Mouse (Mus musculus): ENCODE measurements around the gene Runx2. TPM values are rescaled to one million over a fixed set of nuclear protein-coding genes. Genes with fewer than 3 reads are reported as not detected.
A peak's percentile ranks its signal among the peaks of the same experiment; 100 is the strongest.

Gene Runx2
- polyA plus RNA-seq, 1 experiment = 1.7 TPM

DNA sequence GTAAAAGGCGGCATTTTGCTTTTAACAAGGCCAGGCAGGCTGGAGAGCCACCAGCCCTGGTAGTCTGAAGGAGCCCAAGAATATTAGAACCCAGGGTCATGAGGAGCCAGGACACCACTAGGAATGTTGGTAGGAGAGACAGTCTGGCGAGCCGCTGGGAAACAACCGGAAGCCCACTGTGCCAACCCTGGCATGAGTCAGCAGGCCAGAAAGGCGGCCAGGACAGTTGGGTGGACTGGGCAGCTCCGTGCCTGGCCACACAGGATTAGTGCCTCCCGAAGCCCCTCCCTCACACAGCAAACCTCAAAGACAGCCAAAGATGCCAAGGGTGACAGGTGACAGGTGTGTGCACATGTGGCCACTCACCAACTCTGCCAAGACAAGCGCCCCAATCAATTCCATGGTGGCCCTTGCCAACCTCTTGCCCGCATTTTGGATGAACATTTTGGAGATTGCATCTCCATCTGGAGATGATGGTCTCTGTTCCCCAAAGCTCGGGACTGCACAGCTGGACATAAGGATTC lies 309.7 kb downstream of the Runx2 start:
- H3K27ac ChIP-seq (ENCODE audit: insufficient read depth, low read depth, low read length) = no peak overlapping the region
- TF ChIP-seq POLR2A (IDR thresholded peaks at IDR 0.05; ENCODE audit: low read depth, low read length) = no peak
- TF ChIP-seq CTCF (conservative IDR thresholded peaks at IDR 0.05; ENCODE audit: insufficient read depth, insufficient read length, low read depth, low read length) = no peak
- H3K36me3 ChIP-seq (ENCODE audit: control insufficient read depth, insufficient read depth, low read length) = no peaks in the 10 kb centered on the region
- DNase-seq = no peak
- WGBS = 90% methylated on average over 10 of the region's 10 CpGs
- H3K4me3 ChIP-seq (ENCODE audit: insufficient read depth, low read depth, low read length) = no peak overlapping the region
- no peaks in the 10 kb centered on the region for H3K4me1 ChIP-seq (ENCODE audit: control insufficient read depth, insufficient read depth, low read length)
- no peaks in the 10 kb centered on the region for H3K27me3 ChIP-seq (replicated peaks; ENCODE audit: control insufficient read depth, insufficient read depth, low read length)

- Histone ChIP-seq H3K36me3 (ENCODE audit: control insufficient read depth, insufficient read depth, low read length) (no peaks in the 10 kb centered on the region), H3K27me3 (replicated peaks; ENCODE audit: control insufficient read depth, insufficient read depth, low read length) (no peaks in the 10 kb centered on the region), H3K27ac (ENCODE audit: insufficient read depth, low read depth, low read length) (no peak overlapping the region), H3K4me1 (ENCODE audit: control insufficient read depth, insufficient read depth, low read length) (no peaks in the 10 kb centered on the region), H3K4me3 (ENCODE audit: insufficient read depth, low read depth, low read length) (no peak overlapping the region)
- TF ChIP-seq POLR2A (IDR thresholded peaks at IDR 0.05; ENCODE audit: low read depth, low read length) (no peak), CTCF (conservative IDR thresholded peaks at IDR 0.05; ENCODE audit: insufficient read depth, insufficient read length, low read depth, low read length) (no peak)
- 89% methylated on average over 5 of the region's 5 CpGs for WGBS
- no peak for DNase-seq
These were observed 312.4 kb downstream of the Runx2 start for GRCm38 (mm10) chr17:44502176-44502575.

DNA sequence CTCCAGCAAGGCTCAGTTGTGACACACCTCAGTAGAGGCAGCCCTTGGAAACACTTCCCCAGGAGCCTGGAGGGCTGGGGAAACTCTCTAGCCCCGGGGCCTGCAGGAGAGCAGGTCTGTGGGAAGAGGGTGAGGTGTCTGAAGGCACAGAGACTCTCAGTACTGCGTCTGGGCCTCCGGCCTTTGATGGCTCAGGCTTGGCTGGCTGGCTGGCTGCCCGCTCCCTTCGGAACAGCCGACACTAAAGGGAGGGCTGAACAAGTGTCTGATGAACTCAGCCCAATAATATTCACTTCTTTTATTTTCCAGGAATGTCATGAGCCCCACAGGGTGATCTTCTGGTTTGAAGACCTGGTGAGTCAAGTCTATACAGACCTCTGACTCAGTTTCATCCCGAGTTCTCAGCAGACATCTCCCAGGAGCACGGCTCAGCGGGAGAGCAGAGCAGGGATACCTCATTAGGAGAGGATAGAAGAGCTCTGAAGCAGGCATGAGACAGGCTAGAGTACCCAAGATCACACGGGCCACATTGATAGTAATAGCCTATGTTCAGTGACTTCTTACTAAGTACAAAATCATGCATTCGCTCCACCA lies 314.2 kb downstream of the Runx2 start:
- no peaks in the 10 kb centered on the region for H3K36me3 ChIP-seq (ENCODE audit: control insufficient read depth, insufficient read depth, low read length)
- peak; percentile 14 for DNase-seq
- 76% methylated on average over 11 of the region's 11 CpGs for WGBS
- no peaks in the 10 kb centered on the region for H3K4me1 ChIP-seq (ENCODE audit: control insufficient read depth, insufficient read depth, low read length)
- H3K27me3 ChIP-seq (replicated peaks; ENCODE audit: control insufficient read depth, insufficient read depth, low read length) = no peaks in the 10 kb centered on the region
- H3K27ac ChIP-seq (ENCODE audit: insufficient read depth, low read depth, low read length) = no peak overlapping the region
- no peak overlapping the region for H3K4me3 ChIP-seq (ENCODE audit: insufficient read depth, low read depth, low read length)
- TF ChIP-seq CTCF (conservative IDR thresholded peaks at IDR 0.05; ENCODE audit: insufficient read depth, insufficient read length, low read depth, low read length) (no peak), POLR2A (IDR thresholded peaks at IDR 0.05; ENCODE audit: low read depth, low read length) (no peak)

GRCm38 (mm10) chr17:44490164-44490794 lies 324.3 kb downstream of the Runx2 start:
- peak; percentile 70 for DNase-seq
- Histone ChIP-seq H3K27ac (ENCODE audit: insufficient read depth, low read depth, low read length) (no peak overlapping the region), H3K27me3 (replicated peaks; ENCODE audit: control insufficient read depth, insufficient read depth, low read length) (no peaks in the 10 kb centered on the region), H3K4me3 (ENCODE audit: insufficient read depth, low read depth, low read length) (no peak overlapping the region), H3K36me3 (ENCODE audit: control insufficient read depth, insufficient read depth, low read length) (no peaks in the 10 kb centered on the region), H3K4me1 (ENCODE audit: control insufficient read depth, insufficient read depth, low read length) (no peaks in the 10 kb centered on the region)
- TF ChIP-seq POLR2A (IDR thresholded peaks at IDR 0.05; ENCODE audit: low read depth, low read length) (no peak), CTCF (conservative IDR thresholded peaks at IDR 0.05; ENCODE audit: insufficient read depth, insufficient read length, low read depth, low read length) (no peak)
- 21% methylated on average over 11 of the region's 11 CpGs for WGBS

DNA sequence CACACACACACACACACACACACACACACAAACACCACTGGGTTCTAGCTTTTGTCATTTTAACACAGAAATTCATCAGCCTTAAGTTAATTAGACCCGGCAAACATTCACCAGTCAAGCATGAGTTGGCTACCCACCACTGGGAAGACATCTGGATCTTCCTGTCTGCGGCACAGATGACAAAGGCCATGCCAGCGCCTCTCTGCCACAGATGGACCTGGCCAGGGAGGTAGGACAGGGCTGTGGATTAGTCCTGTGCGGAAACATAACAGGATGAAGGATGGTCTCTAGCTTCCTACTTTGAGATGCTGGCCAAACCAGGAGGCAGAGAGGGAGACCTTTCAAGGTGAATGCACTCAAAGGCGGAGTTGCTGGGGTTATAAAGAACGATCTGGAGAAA lies 325.3 kb downstream of the Runx2 start:
- no peaks in the 10 kb centered on the region for H3K4me1 ChIP-seq (ENCODE audit: control insufficient read depth, insufficient read depth, low read length)
- no peak for DNase-seq
- H3K27ac ChIP-seq (ENCODE audit: insufficient read depth, low read depth, low read length) = no peak overlapping the region
- H3K36me3 ChIP-seq (ENCODE audit: control insufficient read depth, insufficient read depth, low read length) = no peaks in the 10 kb centered on the region
- 59% methylated on average over 6 of the region's 6 CpGs for WGBS
- no peaks in the 10 kb centered on the region for H3K27me3 ChIP-seq (replicated peaks; ENCODE audit: control insufficient read depth, insufficient read depth, low read length)
- no peak overlapping the region for H3K4me3 ChIP-seq (ENCODE audit: insufficient read depth, low read depth, low read length)
- TF ChIP-seq CTCF (conservative IDR thresholded peaks at IDR 0.05; ENCODE audit: insufficient read depth, insufficient read length, low read depth, low read length) (no peak), POLR2A (IDR thresholded peaks at IDR 0.05; ENCODE audit: low read depth, low read length) (no peak)

- no peaks in the 10 kb centered on the region for H3K27me3 ChIP-seq (replicated peaks; ENCODE audit: control insufficient read depth, insufficient read depth, low read length)
- no peak overlapping the region for H3K27ac ChIP-seq (ENCODE audit: insufficient read depth, low read depth, low read length)
- no peak overlapping the region for H3K4me3 ChIP-seq (ENCODE audit: insufficient read depth, low read depth, low read length)
- H3K36me3 ChIP-seq (ENCODE audit: control insufficient read depth, insufficient read depth, low read length) = no peaks in the 10 kb centered on the region
- 86% methylated on average over 10 of the region's 10 CpGs for WGBS
- no peak for DNase-seq
- TF ChIP-seq POLR2A (IDR thresholded peaks at IDR 0.05; ENCODE audit: low read depth, low read length) (no peak), CTCF (conservative IDR thresholded peaks at IDR 0.05; ENCODE audit: insufficient read depth, insufficient read length, low read depth, low read length) (no peak)
- H3K4me1 ChIP-seq (ENCODE audit: control insufficient read depth, insufficient read depth, low read length) = no peaks in the 10 kb centered on the region
These were observed 326.9 kb downstream of the Runx2 start for GRCm38 (mm10) chr17:44487514-44488244.

GRCm38 (mm10) chr17:44485337-44485736 lies 329.3 kb downstream of the Runx2 start:
- DNase-seq = no peak
- Histone ChIP-seq H3K4me1 (ENCODE audit: control insufficient read depth, insufficient read depth, low read length) (no peaks in the 10 kb centered on the region), H3K36me3 (ENCODE audit: control insufficient read depth, insufficient read depth, low read length) (no peaks in the 10 kb centered on the region), H3K27me3 (replicated peaks; ENCODE audit: control insufficient read depth, insufficient read depth, low read length) (no peaks in the 10 kb centered on the region), H3K4me3 (ENCODE audit: insufficient read depth, low read depth, low read length) (no peak overlapping the region), H3K27ac (ENCODE audit: insufficient read depth, low read depth, low read length) (no peak overlapping the region)
- whole genome bisulfite sequencing = 80% methylated on average over 5 of the region's 5 CpGs
- no peak for TF ChIP-seq CTCF (conservative IDR thresholded peaks at IDR 0.05; ENCODE audit: insufficient read depth, insufficient read length, low read depth, low read length)
- TF ChIP-seq POLR2A (IDR thresholded peaks at IDR 0.05; ENCODE audit: low read depth, low read length) = no peak
